Mouse (Mus musculus): ENCODE results near the gene Fam241b.
"Not testable (repeated sequence)": the region's sequence is repeated elsewhere in the genome, so short reads cannot be mapped to it uniquely, and the experiment has no call there.

The Fam241b gene

GRCm38 (mm10) chr10:62076248-62077134 lies 67.2 kb downstream of the Fam241b start:
- DNase-seq (ENCODE audit: extremely low read depth, insufficient read length, low spot score), result no peak

- DNase-seq (ENCODE audit: extremely low read depth, insufficient read length, low spot score), result not testable (repeated sequence)
Measured at GRCm38 (mm10) chr10:62071346-62071745, 72.4 kb downstream of the Fam241b start.

DNA sequence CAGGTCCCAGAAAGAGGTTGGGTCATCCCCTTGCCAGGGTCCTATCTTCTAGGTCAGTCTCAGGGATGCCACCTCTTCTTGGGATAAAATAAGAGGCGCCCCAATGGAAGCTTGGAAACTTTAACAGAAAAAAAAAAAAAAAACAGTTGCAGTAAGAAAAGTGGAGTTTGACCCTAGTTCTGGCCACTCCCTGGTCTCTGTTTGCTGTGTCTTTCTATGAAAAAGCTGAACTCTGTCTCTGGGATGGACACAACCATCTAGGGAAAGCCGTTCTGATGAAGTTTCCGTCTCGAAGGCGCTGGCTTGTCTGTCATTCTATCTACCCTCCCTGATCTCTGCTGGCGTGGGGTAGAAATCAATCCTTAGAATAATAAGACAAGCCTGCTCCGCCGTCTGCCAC lies 73.1 kb downstream of the Fam241b start:
- DNase-seq (ENCODE audit: extremely low read depth, insufficient read length, low spot score), result no peak

- no peak for DNase-seq (ENCODE audit: extremely low read depth, insufficient read length, low spot score)
Measured at GRCm38 (mm10) chr10:62069946-62070345, 73.8 kb downstream of the Fam241b start.

DNA sequence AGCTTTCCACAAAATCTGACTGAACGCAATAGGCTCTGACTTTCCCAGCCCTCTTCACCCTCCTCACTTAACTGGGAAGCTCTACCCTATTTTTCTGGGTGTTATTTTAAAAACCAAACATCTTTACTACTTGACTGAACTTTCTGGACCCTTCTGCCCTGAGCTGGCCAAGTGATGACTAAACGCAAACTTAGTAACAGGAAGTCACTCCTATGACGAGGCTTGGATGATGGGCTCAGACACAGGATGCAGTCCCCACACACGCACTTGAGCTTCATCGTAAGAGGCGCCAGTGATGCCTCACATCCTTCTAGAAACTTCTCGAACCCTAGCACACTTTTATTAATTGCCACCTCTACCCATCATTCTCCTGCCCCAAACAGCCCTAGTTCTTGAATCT lies 74.3 kb downstream of the Fam241b start:
- no peak for DNase-seq (ENCODE audit: extremely low read depth, insufficient read length, low spot score)

GRCm38 (mm10) chr10:62068532-62068931 lies 75.2 kb downstream of the Fam241b start:
- no peak for DNase-seq (ENCODE audit: extremely low read depth, insufficient read length, low spot score)

GRCm38 (mm10) chr10:62066213-62066612 lies 77.5 kb downstream of the Fam241b start:
- no peak for DNase-seq (ENCODE audit: extremely low read depth, insufficient read length, low spot score)

GRCm38 (mm10) chr10:62062786-62063185 lies 80.9 kb downstream of the Fam241b start:
- DNase-seq (ENCODE audit: extremely low read depth, insufficient read length, low spot score), result no peak

- DNase-seq (ENCODE audit: extremely low read depth, insufficient read length, low spot score), result no peak
Measured at GRCm38 (mm10) chr10:62060969-62061678, 82.6 kb downstream of the Fam241b start.

DNA sequence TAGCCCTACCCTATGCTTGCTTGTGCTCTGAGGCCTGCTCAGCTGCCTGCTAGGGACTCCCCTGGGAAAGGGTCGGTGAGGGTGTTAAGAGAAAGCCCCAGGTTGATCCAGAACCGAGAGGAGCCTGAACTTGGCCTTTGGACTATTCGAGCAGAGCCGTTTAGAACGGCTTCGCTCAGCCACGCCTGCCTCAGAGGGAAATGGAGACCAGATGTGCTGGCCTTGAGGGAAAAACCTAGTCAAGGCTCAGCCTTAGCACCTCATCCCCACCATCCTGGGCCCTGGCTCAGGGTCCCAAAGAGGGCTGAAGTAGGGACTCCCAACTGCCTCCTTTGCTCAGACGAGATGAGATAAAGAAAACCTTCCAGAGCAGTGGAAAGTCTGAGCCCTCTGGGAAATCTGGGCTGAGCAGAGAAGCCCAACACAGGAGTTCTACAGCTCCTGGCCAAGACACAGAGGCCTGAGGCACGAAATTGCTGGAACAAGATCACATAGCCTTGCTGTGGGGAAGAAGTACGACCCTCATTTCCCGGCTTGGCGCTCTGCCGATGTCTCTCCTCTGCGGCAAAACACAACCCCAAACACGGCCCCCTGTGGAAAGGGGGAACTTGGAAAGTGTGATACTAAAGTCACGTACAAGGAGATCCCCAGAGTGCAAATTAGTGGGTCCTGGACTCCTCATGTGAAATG lies 83.4 kb downstream of the Fam241b start:
- no peak for DNase-seq (ENCODE audit: extremely low read depth, insufficient read length, low spot score)

GRCm38 (mm10) chr10:62058508-62059375 lies 85.0 kb downstream of the Fam241b start:
- DNase-seq (ENCODE audit: extremely low read depth, insufficient read length, low spot score), result no peak

All from 3134 (cell line).